ENCODE assay signal across 23 mouse cellular contexts in the genomic region with DNA sequence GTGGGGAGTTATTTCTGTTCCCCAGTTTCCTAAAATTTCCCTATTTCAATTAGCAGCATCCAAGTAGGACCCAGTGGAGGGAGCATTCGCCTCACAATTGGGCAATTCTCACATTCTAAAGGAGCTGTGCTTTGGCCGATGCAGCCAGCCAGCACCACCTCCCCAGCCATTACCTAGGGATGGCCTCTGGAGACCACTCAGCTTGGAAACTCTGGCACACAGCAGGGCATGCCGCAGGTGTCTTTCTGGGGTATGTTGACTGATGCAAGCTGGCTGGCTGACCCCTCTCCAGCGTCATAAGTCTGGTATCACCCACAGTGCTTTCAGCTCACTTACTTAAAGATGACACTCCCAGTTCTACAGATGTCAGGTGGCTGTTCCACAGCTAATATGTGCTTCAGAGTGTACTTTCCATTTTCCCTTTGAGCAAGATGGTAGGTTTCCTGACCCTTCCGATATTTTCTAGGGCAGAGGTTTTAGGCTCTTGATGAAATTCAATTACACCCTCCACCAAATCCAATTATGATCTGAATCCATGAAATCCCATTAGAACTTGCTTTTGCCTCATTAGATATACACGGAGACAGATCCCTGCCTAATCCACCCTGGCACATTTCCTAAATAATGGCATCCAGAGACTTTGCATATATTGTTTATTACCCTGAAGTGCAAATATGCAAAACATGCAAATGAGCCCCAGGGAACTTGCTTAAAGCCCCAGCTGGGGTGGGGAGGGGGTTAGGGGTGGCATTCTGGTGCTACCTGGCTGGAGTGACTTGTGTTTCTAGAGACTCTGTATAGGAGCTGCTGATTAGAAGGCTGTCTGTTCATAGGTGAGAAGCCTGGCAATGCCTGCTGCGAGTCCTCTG.
A peak's percentile ranks its signal among the peaks of the same experiment; 100 is the strongest.
DNase-seq lines count a peak whose midpoint lies in the region; ATAC-seq and TF ChIP-seq lines count a peak whose summit lies in the region.
"Had no signal": no experiment of that assay in that cellular context is flagged by ENCODE, and none has a peak within 500 bp of the region (broad histone marks: within the 10 kb centered on the region; RNA-seq: fewer than 3 reads in every experiment).

No protein-coding gene starts in this region.

- no peaks in the 10 kb centered on the region for H3K36me3 ChIP-seq in midbrain, embryonic 14.5 days (ENCODE audit: control insufficient read depth, insufficient read depth, low read length)
- H3K36me3 ChIP-seq in thymus, adult 2 months (ENCODE audit: control insufficient read depth, insufficient read depth, low read length): no peaks in the 10 kb centered on the region
- H3K36me3 ChIP-seq: hindbrain, embryonic 15.5 days had no signal

- H3K4me2 ChIP-seq in midbrain, embryonic 14.5 days (ENCODE audit: low read length): no peak overlapping the region
- H3K4me2 ChIP-seq: forebrain, embryonic 13.5 days; hindbrain, embryonic 15.5 days had no signal

- no peak overlapping the region for H3K4me3 ChIP-seq in midbrain, embryonic 14.5 days (replicated peaks; ENCODE audit: low read depth, low read length)
- no peak overlapping the region for H3K4me3 ChIP-seq in thymus, adult 2 months (ENCODE audit: control insufficient read depth, insufficient read depth, low read length)
- H3K4me3 ChIP-seq: forebrain, embryonic 13.5 days; heart, adult 2 months; hindbrain, embryonic 15.5 days had no signal

- no peaks in the 10 kb centered on the region for H3K9me3 ChIP-seq in midbrain, embryonic 14.5 days (ENCODE audit: control insufficient read depth, low read length)
- H3K9me3 ChIP-seq: forebrain, embryonic 13.5 days; hindbrain, embryonic 15.5 days had no signal

- ATAC-seq in midbrain, embryonic 14.5 days (ENCODE audit: low FRiP score, low TSS enrichment): peak; percentile 57; the same call in 1 of the 2 replicates
- ATAC-seq: activated CD4-positive, CD25-positive, alpha-beta regulatory T cell, adult 4 months; forebrain, embryonic 13.5 days; liver, postnatal 0 days had no signal

- no peaks in the 10 kb centered on the region for H3K27me3 ChIP-seq in midbrain, embryonic 14.5 days (ENCODE audit: control insufficient read depth, insufficient read depth, low read length)
- H3K27me3 ChIP-seq in thymus, adult 2 months (ENCODE audit: control insufficient read depth, insufficient read depth, low read length): no peaks in the 10 kb centered on the region
- H3K27me3 ChIP-seq: forebrain, embryonic 13.5 days; hindbrain, embryonic 15.5 days had no signal

- peak; percentile 16 for DNase-seq in cerebellum, postnatal 10 days
- no peak for DNase-seq in cerebellum, adult 9-10 months
- peak; percentile 21 for DNase-seq in left cerebral cortex, postnatal 4 days
- DNase-seq in left cerebral cortex, adult 11 months (ENCODE audit: low spot score): no peak
- DNase-seq in midbrain, embryonic 14.5 days: peak; percentile 78
- peak; percentile 57 for DNase-seq in retina, postnatal 7 days (ENCODE audit: low read depth, low spot score)
- no peak for DNase-seq in testis, postnatal 10 days (ENCODE audit: low spot score)
- no peak for DNase-seq in thymus, adult 2 months
- DNase-seq: adrenal gland, postnatal 25 days; cerebellum, adult 11-12 months; cerebellum, postnatal 36 days; gastrocnemius, postnatal 14 days; heart, adult 2 months; kidney, adult 11 months; liver; liver, postnatal 0 days; lung, postnatal 14 days; right cerebral cortex, adult 18-20 months; thymus, postnatal 14 days had no signal

- peaks cover 18% of the 10 kb centered on the region for H3K4me1 ChIP-seq in midbrain, embryonic 14.5 days (ENCODE audit: control insufficient read depth, insufficient read depth, low read length)
- H3K4me1 ChIP-seq in thymus, adult 2 months (replicated peaks; ENCODE audit: control insufficient read depth, insufficient read depth, low read length): 0 out of 2 replicates have a peak, but pooled peaks cover 2% of the 10 kb centered on the region

- H3K9ac ChIP-seq in midbrain, embryonic 14.5 days (replicated peaks; ENCODE audit: low read length): no peak overlapping the region
- H3K9ac ChIP-seq: forebrain, embryonic 13.5 days; hindbrain, embryonic 15.5 days; liver, postnatal 0 days had no signal

- TF ChIP-seq POLR2A in thymus, adult 2 months (IDR thresholded peaks at IDR 0.05; ENCODE audit: control insufficient read depth, extremely low read depth, insufficient read depth, low read length, poor library complexity): no peak

- 20% methylated on average over 7 of the region's 7 CpGs for WGBS in midbrain, embryonic 14.5 days
- WGBS in thymus, adult 2 months: 91% methylated on average over 7 of the region's 7 CpGs

- no peak for TF ChIP-seq CTCF in thymus, adult 2 months (IDR thresholded peaks at IDR 0.05; ENCODE audit: borderline replicate concordance, control insufficient read depth, extremely low read depth, insufficient read depth, low read length, poor library complexity)

- intact Hi-C loops in left cerebral cortex, postnatal 4 days (cut with DNase I): no loop called here

- peak overlapping the region; percentile 37 for H3K27ac ChIP-seq in midbrain, embryonic 14.5 days (replicated peaks; ENCODE audit: low read depth, low read length)
- H3K27ac ChIP-seq in thymus, adult 2 months (ENCODE audit: control insufficient read depth, insufficient read depth, low read length): no peak overlapping the region
- H3K27ac ChIP-seq: forebrain, embryonic 13.5 days; heart, adult 2 months; hindbrain, embryonic 15.5 days; stomach, postnatal 0 days had no signal

Comparison
In these comparisons a context has a peak if more than half of its experiments do, and no peak if none do; other contexts are left out.
1. DNase-seq: peak in cerebellum, postnatal 10 days (2 of 2), left cerebral cortex, postnatal 4 days (single experiment), midbrain, embryonic 14.5 days (single experiment) and retina, postnatal 7 days (single experiment); none in cerebellum, adult 9-10 months (single experiment), left cerebral cortex, adult 11 months (single experiment), testis, postnatal 10 days (single experiment) and thymus, adult 2 months (single experiment).